Mouse (Mus musculus): ENCODE results near the gene Zfp668. TPM values are rescaled to one million over a fixed set of nuclear protein-coding genes. Genes with fewer than 3 reads are reported as not detected.
A peak's percentile ranks its signal among the peaks of the same experiment; 100 is the strongest.

The Zfp668 gene
- polyA plus RNA-seq, 1 experiment from 2014 or later = 19.4 TPM

- Histone ChIP-seq H3K9me3 (ENCODE audit: low read depth, low read length) (no peaks in the 10 kb centered on the region), H3K27me3 (ENCODE audit: insufficient read depth, low read length) (no peaks in the 10 kb centered on the region), H3K4me1 (ENCODE audit: insufficient read depth) (peaks cover 6% of the 10 kb centered on the region; the same call in 1 of the 2 replicates), H3K4me3 (ENCODE audit: low read depth, low read length) (no peak overlapping the region), H3K9ac (no peak overlapping the region), H3K4me2 (no peak overlapping the region), H3K36me3 (ENCODE audit: insufficient read depth) (peaks cover 55% of the 10 kb centered on the region), H3K27ac (ENCODE audit: low read depth) (no peak overlapping the region)
- peak; percentile 45; the same call in 1 of the 2 replicates for TF ChIP-seq CTCF (IDR thresholded peaks at IDR 0.05; ENCODE audit: low read depth)
- no peak for ATAC-seq (ENCODE audit: insufficient read depth)
- 72% methylated on average over 7 of the region's 7 CpGs for WGBS
- no peak for DNase-seq
Measured at GRCm38 (mm10) chr7:127919290-127919689, 42.7 kb upstream of the Zfp668 start.

GRCm38 (mm10) chr7:127918203-127918602, 41.6 kb upstream of the Zfp668 start:
- Histone ChIP-seq H3K4me1 (ENCODE audit: insufficient read depth) (0 out of 2 replicates have a peak, but pooled peaks cover 2% of the 10 kb centered on the region), H3K9me3 (ENCODE audit: low read depth, low read length) (no peaks in the 10 kb centered on the region), H3K4me2 (no peak overlapping the region), H3K27me3 (ENCODE audit: insufficient read depth, low read length) (no peaks in the 10 kb centered on the region), H3K9ac (no peak overlapping the region), H3K36me3 (ENCODE audit: insufficient read depth) (peaks cover 44% of the 10 kb centered on the region), H3K4me3 (ENCODE audit: low read depth, low read length) (no peak overlapping the region), H3K27ac (ENCODE audit: low read depth) (no peak overlapping the region)
- ATAC-seq (ENCODE audit: insufficient read depth) (no peak), DNase-seq (peak; percentile 75)
- TF ChIP-seq CTCF (IDR thresholded peaks at IDR 0.05; ENCODE audit: low read depth) = peak; percentile 65
- 51% methylated on average over 3 of the region's 3 CpGs for WGBS

GRCm38 (mm10) chr7:127915293-127915692, 38.7 kb upstream of the Zfp668 start:
- Histone ChIP-seq H3K4me2 (no peak overlapping the region), H3K4me1 (ENCODE audit: insufficient read depth) (no peaks in the 10 kb centered on the region), H3K9me3 (ENCODE audit: low read depth, low read length) (no peaks in the 10 kb centered on the region), H3K9ac (no peak overlapping the region), H3K27ac (ENCODE audit: low read depth) (no peak overlapping the region), H3K36me3 (ENCODE audit: insufficient read depth) (peaks cover 30% of the 10 kb centered on the region), H3K4me3 (ENCODE audit: low read depth, low read length) (no peak overlapping the region), H3K27me3 (ENCODE audit: insufficient read depth, low read length) (no peaks in the 10 kb centered on the region)
- ATAC-seq (ENCODE audit: insufficient read depth) = no peak
- DNase-seq = no peak
- no peak for TF ChIP-seq CTCF (IDR thresholded peaks at IDR 0.05; ENCODE audit: low read depth)
- WGBS = 89% methylated on average over 12 of the region's 12 CpGs

GRCm38 (mm10) chr7:127912938-127913337, 36.3 kb upstream of the Zfp668 start:
- no peak for TF ChIP-seq CTCF (IDR thresholded peaks at IDR 0.05; ENCODE audit: low read depth)
- Histone ChIP-seq H3K27ac (ENCODE audit: low read depth) (peak overlapping the region; percentile 85), H3K36me3 (ENCODE audit: insufficient read depth) (peaks cover 43% of the 10 kb centered on the region)

GRCm38 (mm10) chr7:127912190-127912871, 35.7 kb upstream of the Zfp668 start, which contains the start of gene Kat8:
Gene Kat8 (plus strand): TSS chr7:127912516.
- H3K27me3 ChIP-seq (ENCODE audit: insufficient read depth, low read length) = no peaks in the 10 kb centered on the region
- H3K4me1 ChIP-seq (ENCODE audit: insufficient read depth) = no peaks in the 10 kb centered on the region
- peak within 1 kb of the TSS; percentile 84 for H3K9ac ChIP-seq
- no peak for TF ChIP-seq CTCF (IDR thresholded peaks at IDR 0.05; ENCODE audit: low read depth)
- DNase-seq = peak; percentile 97
- peak within 1 kb of the TSS; percentile 96 for H3K4me3 ChIP-seq (ENCODE audit: low read depth, low read length)
- peak; percentile 97 for ATAC-seq (ENCODE audit: insufficient read depth)
- WGBS = under 1% methylated on average over 40 of the region's 40 CpGs
- no peaks in the 10 kb centered on the region for H3K9me3 ChIP-seq (ENCODE audit: low read depth, low read length)
- peak within 1 kb of the TSS; percentile 85 for H3K27ac ChIP-seq (ENCODE audit: low read depth)
- H3K4me2 ChIP-seq = peak within 1 kb of the TSS; percentile 82
- H3K36me3 ChIP-seq (ENCODE audit: insufficient read depth) = peaks cover 48% of the 10 kb centered on the region

More at GRCm38 (mm10) chr7:127912938-127913337, 36.3 kb upstream of the Zfp668 start:
- H3K4me2 ChIP-seq = peak overlapping the region; percentile 82
- 9% methylated on average over 4 of the region's 4 CpGs for WGBS
- peak overlapping the region; percentile 96 for H3K4me3 ChIP-seq (ENCODE audit: low read depth, low read length)
- H3K27me3 ChIP-seq (ENCODE audit: insufficient read depth, low read length) = no peaks in the 10 kb centered on the region
- H3K9me3 ChIP-seq (ENCODE audit: low read depth, low read length) = no peaks in the 10 kb centered on the region
- no peaks in the 10 kb centered on the region for H3K4me1 ChIP-seq (ENCODE audit: insufficient read depth)
- DNase-seq = no peak
- no peak for ATAC-seq (ENCODE audit: insufficient read depth)
- H3K9ac ChIP-seq = peak overlapping the region; percentile 84

- Histone ChIP-seq H3K9ac (no peak overlapping the region), H3K9me3 (ENCODE audit: low read depth, low read length) (no peaks in the 10 kb centered on the region), H3K27me3 (ENCODE audit: insufficient read depth, low read length) (no peaks in the 10 kb centered on the region), H3K4me1 (ENCODE audit: insufficient read depth) (no peaks in the 10 kb centered on the region), H3K4me2 (no peak overlapping the region), H3K4me3 (ENCODE audit: low read depth, low read length) (no peak overlapping the region), H3K36me3 (ENCODE audit: insufficient read depth) (peaks cover 49% of the 10 kb centered on the region), H3K27ac (ENCODE audit: low read depth) (no peak overlapping the region)
- 91% methylated on average over 4 of the region's 4 CpGs for whole genome bisulfite sequencing
- DNase-seq = no peak
- ATAC-seq (ENCODE audit: insufficient read depth) = no peak
- no peak for TF ChIP-seq CTCF (IDR thresholded peaks at IDR 0.05; ENCODE audit: low read depth)
Measured at GRCm38 (mm10) chr7:127908656-127909055, 32.0 kb upstream of the Zfp668 start.

GRCm38 (mm10) chr7:127907939-127908338, 31.3 kb upstream of the Zfp668 start:
- no peak overlapping the region for H3K9ac ChIP-seq
- H3K4me3 ChIP-seq (ENCODE audit: low read depth, low read length) = no peak overlapping the region
- H3K27me3 ChIP-seq (ENCODE audit: insufficient read depth, low read length) = no peaks in the 10 kb centered on the region
- H3K9me3 ChIP-seq (ENCODE audit: low read depth, low read length) = no peaks in the 10 kb centered on the region
- ATAC-seq (ENCODE audit: insufficient read depth) = no peak
- WGBS = 94% methylated on average over 12 of the region's 12 CpGs
- no peak overlapping the region for H3K4me2 ChIP-seq
- peaks cover 49% of the 10 kb centered on the region for H3K36me3 ChIP-seq (ENCODE audit: insufficient read depth)
- no peaks in the 10 kb centered on the region for H3K4me1 ChIP-seq (ENCODE audit: insufficient read depth)
- DNase-seq = no peak
- H3K27ac ChIP-seq (ENCODE audit: low read depth) = no peak overlapping the region
- TF ChIP-seq CTCF (IDR thresholded peaks at IDR 0.05; ENCODE audit: low read depth) = no peak
